Mouse (Mus musculus): Measurements from ENCODE around the gene Ptrhd1. TPM values are rescaled to one million over a fixed set of nuclear protein-coding genes. Genes with fewer than 3 reads are reported as not detected.
"Not testable (repeated sequence)": the region's sequence is repeated elsewhere in the genome, so short reads cannot be mapped to it uniquely, and the experiment has no call there.

Gene Ptrhd1
- total RNA-seq, 2 experiments from 2014 or later = 3.5 to 3.9 TPM

GRCm38 (mm10) chr12:4237481-4237880 is 3.7 kb downstream of the Ptrhd1 start:
- ATAC-seq (replicated peaks; ENCODE audit: low FRiP score, low TSS enrichment, poor library complexity, severe bottlenecking) = no peak

- ATAC-seq (replicated peaks; ENCODE audit: low FRiP score, low TSS enrichment, poor library complexity, severe bottlenecking) = not testable (repeated sequence)
Observed at GRCm38 (mm10) chr12:4240281-4240680, 6.5 kb downstream of the Ptrhd1 start.

GRCm38 (mm10) chr12:4243805-4244204 is 10.0 kb downstream of the Ptrhd1 start:
- ATAC-seq (replicated peaks; ENCODE audit: low FRiP score, low TSS enrichment, poor library complexity, severe bottlenecking) = no peak

GRCm38 (mm10) chr12:4245742-4246141 is 11.9 kb downstream of the Ptrhd1 start:
- ATAC-seq (replicated peaks; ENCODE audit: low FRiP score, low TSS enrichment, poor library complexity, severe bottlenecking) = no peak

GRCm38 (mm10) chr12:4249786-4250185 is 16.0 kb downstream of the Ptrhd1 start:
- no peak for ATAC-seq (replicated peaks; ENCODE audit: low FRiP score, low TSS enrichment, poor library complexity, severe bottlenecking)

GRCm38 (mm10) chr12:4252742-4253655 is 19.2 kb downstream of the Ptrhd1 start:
- ATAC-seq (replicated peaks; ENCODE audit: low FRiP score, low TSS enrichment, poor library complexity, severe bottlenecking) = peak; percentile 98

- no peak for ATAC-seq (replicated peaks; ENCODE audit: low FRiP score, low TSS enrichment, poor library complexity, severe bottlenecking)
Observed at GRCm38 (mm10) chr12:4267765-4268164, 33.9 kb downstream of the Ptrhd1 start.

- no peak for ATAC-seq (replicated peaks; ENCODE audit: low FRiP score, low TSS enrichment, poor library complexity, severe bottlenecking)
Observed at GRCm38 (mm10) chr12:4271078-4271477, 37.3 kb downstream of the Ptrhd1 start.

GRCm38 (mm10) chr12:4278978-4279755 is 45.3 kb downstream of the Ptrhd1 start:
- peak; percentile 64 for ATAC-seq (replicated peaks; ENCODE audit: low FRiP score, low TSS enrichment, poor library complexity, severe bottlenecking)

- peak; percentile 98 for ATAC-seq (replicated peaks; ENCODE audit: low FRiP score, low TSS enrichment, poor library complexity, severe bottlenecking)
Observed at GRCm38 (mm10) chr12:4279878-4280277, 46.1 kb downstream of the Ptrhd1 start.

- ATAC-seq (replicated peaks; ENCODE audit: low FRiP score, low TSS enrichment, poor library complexity, severe bottlenecking) = no peak
Observed at GRCm38 (mm10) chr12:4285186-4285585, 51.4 kb downstream of the Ptrhd1 start.

Other genes starting within 250 kb of the Ptrhd1 start
- 0.02 and 0.99 TPM in 2 replicates for gene Efr3b, start 195.1 kb upstream of the Ptrhd1 start, total RNA-seq (2014; fragmentation: Nextera tagmentation)
- 0.70 and 0.91 TPM in 2 replicates for gene Efr3b, start 195.1 kb upstream of the Ptrhd1 start, total RNA-seq (2017)
- 10.8 and 11.8 TPM in 2 replicates for gene Dnajc27, start 151.4 kb upstream of the Ptrhd1 start, total RNA-seq (2014; fragmentation: Nextera tagmentation)
- 5.8 and 8.0 TPM in 2 replicates for gene Dnajc27, start 151.4 kb upstream of the Ptrhd1 start, total RNA-seq (2017)
- 0.33 and 0.67 TPM in 2 replicates for gene Adcy3, start 100.9 kb upstream of the Ptrhd1 start, total RNA-seq (2014; fragmentation: Nextera tagmentation)
- 0.33 and 5.2 TPM in 2 replicates for gene Adcy3, start 100.9 kb upstream of the Ptrhd1 start, total RNA-seq (2017)
- gene Cenpo, start 267 bp downstream of the Ptrhd1 start, total RNA-seq (2014; fragmentation: Nextera tagmentation) = 35.5 and 46.3 TPM in 2 replicates
- gene Cenpo, start 267 bp downstream of the Ptrhd1 start, total RNA-seq (2017) = 42.7 and 49.9 TPM in 2 replicates
- gene Ncoa1, start 243.2 kb downstream of the Ptrhd1 start, total RNA-seq (2014; fragmentation: Nextera tagmentation) = 11.2 and 11.9 TPM in 2 replicates
- gene Ncoa1, start 243.2 kb downstream of the Ptrhd1 start, total RNA-seq (2017) = 6.3 and 11.9 TPM in 2 replicates